Mouse (Mus musculus) heart, postnatal 10 days (tissue): ENCODE data around the gene Gp5. TPM values are rescaled to one million over a fixed set of nuclear protein-coding genes. Genes with fewer than 3 reads are reported as not detected.
"Not testable (repeated sequence)": the region's sequence is repeated elsewhere in the genome, so short reads cannot be mapped to it uniquely, and the experiment has no call there.

Source experiments
- DNase-seq, 2 experiments: peaks; one replicate each; pipeline ENCODE4 v3.0.0; 2021
- intact Hi-C: fragments of 180-260 bp; cut with DNase I; formaldehyde crosslinking; loops from one replicate; pipeline ENCODE4 v1.15.1; 2025
- total RNA-seq, 2 experiments: library from RNA; stranded (reverse); gene quantifications; 2 replicates each; pipeline ENCODE4 v1.2.3; 2021

Gp5 gene
- total RNA-seq: under 1 TPM; 0.42 to 0.67 TPM

GRCm38 (mm10) chr16:30310647-30311046 is at the start of gene Gp5:
TSS of gene Gp5 (minus strand) at chr16:30310779.
- intact Hi-C loops: loop anchor here (2.0 to 5.0 kb wide), 2 partner anchors 26 to 583 kb away; no protein-coding TSS in a partner anchor
- DNase-seq: no peak

- DNase-seq, intact Hi-C loops: not testable (repeated sequence)
Measured at GRCm38 (mm10) chr16:30353489-30353888, 42.9 kb upstream of the Gp5 start.

- DNase-seq: peak in 1 of 2 experiments; percentile 40
- intact Hi-C loops: loop anchor here (1.0 to 5.0 kb wide), 2 partner anchors 62 to 587 kb away; no protein-coding TSS in a partner anchor
Measured at GRCm38 (mm10) chr16:30314236-30314635, 3.7 kb upstream of the Gp5 start.

GRCm38 (mm10) chr16:30310171-30310515 is 436 bp downstream of the Gp5 start:
- intact Hi-C loops: loop anchor here (2.0 to 5.0 kb wide), 2 partner anchors 25 to 583 kb away; no protein-coding TSS in a partner anchor
- no peak for DNase-seq

- intact Hi-C loops: loop anchor here (2.0 to 5.0 kb wide), 2 partner anchors 25 to 582 kb away; no protein-coding TSS in a partner anchor
- peak in 1 of 2 experiments; percentile 19 for DNase-seq
Measured at GRCm38 (mm10) chr16:30309395-30310170, 996 bp downstream of the Gp5 start.

DNA sequence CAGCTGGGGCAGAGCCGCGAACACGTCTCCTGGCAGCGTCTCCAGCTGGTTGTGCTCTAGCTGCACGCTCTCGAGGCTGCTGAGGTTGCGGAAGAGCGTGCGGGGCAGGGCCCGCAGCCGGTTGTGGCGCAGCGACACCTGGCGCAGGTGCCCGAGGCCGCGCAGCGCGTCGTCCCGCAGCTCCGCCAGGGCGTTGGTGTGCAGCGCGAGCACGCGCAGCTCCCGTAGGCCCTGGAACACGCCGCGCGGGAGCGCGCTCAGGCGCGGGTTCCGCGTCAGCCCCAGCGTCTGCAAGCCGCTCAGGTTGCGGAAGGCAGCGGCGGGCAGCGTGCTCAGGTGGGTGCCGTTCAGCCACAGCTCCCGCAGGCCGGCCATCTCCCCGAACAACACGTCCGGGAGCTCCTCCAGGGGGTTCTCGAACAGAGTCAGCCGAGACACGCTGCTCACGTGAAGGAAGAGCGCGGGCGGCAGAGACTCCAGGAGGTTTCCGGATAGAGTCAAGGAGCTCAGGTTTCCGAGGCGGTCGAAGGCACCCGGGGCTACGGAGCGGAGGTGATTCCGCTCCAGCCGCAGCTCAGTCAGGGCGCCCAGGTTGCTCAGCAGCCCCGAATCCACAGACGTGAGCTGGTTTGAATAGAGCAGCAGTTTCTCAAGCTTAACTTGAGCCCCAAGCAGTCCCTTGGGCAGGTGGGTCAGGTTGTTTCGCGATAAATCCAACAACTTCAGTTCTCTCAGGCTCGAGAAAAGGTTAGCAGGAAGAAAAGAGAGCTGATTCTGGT is 1.8 kb downstream of the Gp5 start:
- peak; percentile 29 to 30 for DNase-seq
- intact Hi-C loops: no loop called here

- intact Hi-C loops: no loop called here
- DNase-seq: no peak
Measured at GRCm38 (mm10) chr16:30307961-30308615, 2.5 kb downstream of the Gp5 start.

DNA sequence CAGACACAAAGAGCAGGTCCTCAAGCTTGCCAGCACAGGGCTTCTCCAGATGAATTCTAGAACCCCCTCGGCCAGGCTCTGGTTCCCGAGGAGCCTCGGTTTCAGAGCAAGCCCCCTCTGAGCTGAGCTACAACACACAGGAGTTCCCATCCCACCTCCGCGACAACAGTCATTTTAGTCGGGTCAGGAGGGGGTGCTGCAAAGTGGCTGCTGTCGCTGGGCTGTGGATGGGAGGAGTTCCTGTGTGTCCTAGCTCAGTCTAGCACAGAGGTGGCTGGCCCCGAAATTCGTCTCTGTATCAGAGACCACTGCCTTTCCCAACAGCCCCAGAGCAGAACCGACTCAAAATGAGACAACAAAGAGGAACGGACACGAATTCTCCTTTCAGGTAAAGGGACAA is 3.3 kb downstream of the Gp5 start:
- no peak for DNase-seq
- intact Hi-C loops: no loop called here

GRCm38 (mm10) chr16:30306102-30306501 is 4.5 kb downstream of the Gp5 start:
- DNase-seq: no peak
- intact Hi-C loops: no loop called here

DNA sequence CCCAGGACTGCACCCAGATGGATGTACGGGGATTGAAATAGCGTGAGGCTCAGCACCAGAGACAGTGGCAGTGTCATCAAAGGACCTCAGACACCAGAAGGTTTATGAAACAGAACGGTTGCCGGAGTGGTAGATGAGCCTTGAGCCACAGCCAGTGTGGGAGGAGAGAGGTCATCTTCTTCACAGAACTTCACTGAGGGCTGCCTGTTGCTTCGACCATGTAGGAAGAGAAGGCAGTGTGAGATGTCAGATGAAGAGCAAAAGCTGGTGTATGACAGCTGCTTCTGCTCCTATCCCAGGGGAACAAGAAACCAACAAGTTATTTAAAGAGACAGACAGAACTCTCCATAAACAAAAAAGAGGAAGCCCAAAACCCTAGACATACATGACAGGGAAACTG is 6.3 kb downstream of the Gp5 start:
- no peak for DNase-seq
- intact Hi-C loops: no loop called here

- DNase-seq: no peak
- intact Hi-C loops: no loop called here
Measured at GRCm38 (mm10) chr16:30303411-30303810, 7.2 kb downstream of the Gp5 start.

GRCm38 (mm10) chr16:30302686-30303085 is 7.9 kb downstream of the Gp5 start:
- intact Hi-C loops: no loop called here
- no peak for DNase-seq

DNA sequence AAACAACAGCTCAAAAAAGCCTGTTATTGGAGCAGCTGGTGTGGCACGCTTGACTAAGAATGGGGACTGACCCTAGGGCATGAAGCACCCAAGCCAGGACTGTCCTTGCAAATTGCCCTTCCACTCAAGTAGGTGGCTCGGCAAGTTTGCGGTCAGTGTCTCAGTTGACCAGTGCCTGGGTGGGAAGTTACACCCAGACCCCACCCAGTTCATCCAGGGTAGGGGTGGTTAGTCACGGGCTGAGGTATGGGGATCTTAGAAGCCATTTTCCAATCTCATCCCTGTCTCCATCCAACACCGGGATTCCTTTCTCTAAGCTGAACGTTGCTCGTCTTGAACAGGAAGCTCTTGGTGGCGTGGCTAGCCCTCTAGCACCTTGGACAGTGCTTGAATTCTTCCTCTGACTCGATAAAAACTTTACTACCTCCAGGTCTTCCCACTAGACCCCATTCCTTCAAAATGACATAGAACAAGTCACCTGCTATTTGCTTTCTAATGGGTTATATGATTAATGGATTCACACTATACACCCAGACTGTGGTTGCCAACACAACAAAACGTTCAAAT is 10.8 kb downstream of the Gp5 start:
- intact Hi-C loops: no loop called here
- DNase-seq: no peak

- no peak for DNase-seq
- intact Hi-C loops: no loop called here
Measured at GRCm38 (mm10) chr16:30297450-30297849, 13.1 kb downstream of the Gp5 start.

DNA sequence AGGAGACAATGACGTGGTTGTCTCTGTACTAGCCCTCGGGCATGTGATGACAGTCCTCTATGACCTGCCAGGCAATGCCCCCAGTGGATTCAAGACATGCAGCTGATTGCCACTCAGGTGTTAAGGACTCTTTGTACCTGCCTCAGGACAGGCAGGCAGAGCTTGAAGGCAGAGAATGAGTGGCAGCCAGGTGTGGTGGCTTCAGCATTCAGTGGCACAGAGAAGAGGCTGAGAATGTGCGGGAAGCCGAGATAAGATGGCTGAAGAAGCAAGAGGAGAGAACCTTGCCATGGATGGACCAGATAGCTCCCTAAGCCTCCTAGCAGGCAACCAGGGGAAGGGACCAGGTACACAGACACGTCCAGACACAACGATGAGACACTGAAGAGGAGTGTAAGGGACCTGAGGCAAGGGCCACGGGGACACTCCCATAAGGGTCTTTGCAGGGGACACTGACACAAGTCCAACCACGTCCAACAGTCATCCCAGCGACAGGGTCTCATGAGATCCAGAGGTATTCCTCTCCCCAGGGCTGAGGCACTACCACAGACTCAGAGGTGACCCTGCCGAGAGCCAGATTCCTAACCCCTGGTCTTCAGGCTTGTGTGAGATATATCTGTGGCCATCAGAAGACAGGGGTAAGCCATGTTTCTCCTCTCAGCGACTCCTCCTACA is 13.8 kb downstream of the Gp5 start:
- intact Hi-C loops: no loop called here
- no peak for DNase-seq

GRCm38 (mm10) chr16:30295106-30295505 is 15.5 kb downstream of the Gp5 start:
- intact Hi-C loops: no loop called here
- DNase-seq: no peak

DNA sequence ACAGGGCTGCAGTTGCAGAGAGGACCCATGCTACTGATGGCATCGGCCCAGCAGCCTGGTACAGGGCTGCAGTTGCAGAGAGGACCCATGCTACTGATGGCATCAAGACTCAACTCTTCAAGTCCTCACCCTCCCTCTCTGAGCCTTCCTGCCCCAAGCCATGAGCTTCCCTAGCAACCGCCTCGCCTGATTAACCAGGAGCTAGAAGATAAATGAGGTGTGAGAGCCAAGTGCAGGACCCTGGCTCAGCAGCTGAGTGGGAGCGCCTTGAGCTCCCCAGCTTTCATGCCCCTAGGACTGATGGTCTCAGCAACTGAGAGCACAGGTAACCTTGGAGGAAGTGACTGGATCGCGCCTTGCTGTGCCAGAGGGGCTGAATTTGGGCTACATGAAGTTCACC is 20.1 kb downstream of the Gp5 start:
- intact Hi-C loops: no loop called here
- DNase-seq: no peak

GRCm38 (mm10) chr16:30285701-30286100 is 24.9 kb downstream of the Gp5 start:
- no peak for DNase-seq
- intact Hi-C loops: loop anchor here (2.0 kb wide), 2 partner anchors 25 to 33 kb away; partner anchors contain the start of gene Gp5

DNA sequence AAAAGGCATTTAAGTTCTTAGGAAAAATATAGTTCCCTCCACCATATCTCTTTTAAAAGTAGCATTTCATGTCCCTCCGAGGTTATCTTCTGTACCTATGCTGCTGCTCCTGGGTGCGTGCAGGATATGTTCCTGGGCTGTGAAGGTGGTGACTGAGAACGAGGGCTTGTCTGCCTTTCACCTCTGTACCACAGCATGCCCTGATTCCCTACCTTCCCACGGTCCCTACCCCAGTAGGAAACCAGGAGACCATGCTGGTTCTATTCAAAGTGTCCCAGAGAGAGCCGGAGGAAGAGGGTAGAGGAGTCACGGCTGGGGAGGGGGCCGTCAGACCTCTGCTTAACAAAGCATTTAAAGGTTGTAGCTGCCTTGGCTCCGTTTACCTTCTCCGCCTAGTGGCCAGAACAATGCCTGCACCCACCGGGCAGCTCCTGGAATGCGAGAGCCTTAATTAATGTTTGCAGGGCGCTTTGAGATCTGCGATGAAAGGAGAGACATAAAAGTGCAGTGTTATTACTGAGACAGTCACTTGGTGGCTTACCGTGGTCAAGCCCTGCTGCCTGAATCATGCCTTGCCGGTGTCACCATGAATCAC is 26.7 kb downstream of the Gp5 start:
- DNase-seq: peak; percentile 43 to 66
- intact Hi-C loops: loop anchor here (2.0 kb wide), 2 partner anchors 27 to 31 kb away; partner anchors contain the start of gene Gp5
